Mouse (Mus musculus) left cerebral cortex, postnatal 36 days (tissue): ENCODE results near the gene Atad2b. TPM values are rescaled to one million over a fixed set of nuclear protein-coding genes. Genes with fewer than 3 reads are reported as not detected.
A peak's percentile ranks its signal among the peaks of the same experiment; 100 is the strongest.

Experiments
- DNase-seq, 2 experiments: peaks; one replicate each; pipeline ENCODE4 v3.0.0; 2021 to 2022; ENCODE audit warnings: low spot score in 2 of 2, mixed read lengths in 1 of 2
- intact Hi-C: fragments of 180-260 bp; cut with DNase I; formaldehyde crosslinking; loops from one replicate; pipeline ENCODE4 v1.15.1; 2025
- total RNA-seq, 2 experiments: library from RNA; stranded (reverse); gene quantifications; 2 replicates each; pipeline ENCODE4 v1.2.3; 2021

Gene Atad2b
- total RNA-seq, 2 experiments from 2014 or later: 26.5 to 34.2 TPM

DNA sequence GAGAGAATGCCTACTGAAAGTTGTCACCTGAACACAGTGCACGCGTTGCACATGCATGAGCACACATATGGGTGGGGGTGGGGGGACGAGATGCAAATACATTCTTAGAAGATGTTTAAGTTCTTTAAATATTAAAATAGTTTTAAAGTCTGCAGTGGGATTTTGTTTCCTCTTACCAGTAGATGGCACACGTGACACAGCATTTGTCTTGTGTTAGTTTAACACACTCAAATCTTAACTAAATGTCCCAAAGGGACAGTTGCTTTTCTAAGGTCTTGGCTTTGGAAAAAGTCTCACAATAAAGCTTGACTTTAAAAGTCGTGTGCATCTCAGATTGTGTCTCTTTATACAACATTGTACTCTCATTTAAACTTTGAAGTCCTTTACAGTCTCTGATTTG, 111.9 kb downstream of the Atad2b start:
- DNase-seq: no peak
- intact Hi-C loops: loop anchor here (2.0 to 10.0 kb wide), 2 partner anchors 108 to 346 kb away; partner anchors contain the start of gene Klhl29

DNA sequence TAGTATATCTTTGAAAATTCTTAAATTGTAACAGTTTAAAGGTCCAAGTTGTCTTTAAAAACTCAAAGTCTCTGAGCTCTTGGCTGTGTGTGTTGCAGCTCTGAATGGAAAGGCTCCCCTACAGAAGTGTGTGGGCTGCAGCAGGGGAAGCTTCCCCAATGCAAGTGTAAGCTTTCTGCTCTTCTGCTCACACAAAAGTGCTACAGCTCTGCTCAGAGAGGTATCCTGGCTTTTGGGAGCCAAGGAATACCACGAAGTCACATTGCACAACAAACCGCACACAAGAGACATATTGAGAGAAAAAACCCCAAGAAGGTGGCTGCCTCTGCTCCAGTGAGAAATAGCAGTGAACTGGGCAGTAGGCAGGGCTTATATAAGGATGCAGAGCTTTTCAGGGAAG, 120.9 kb downstream of the Atad2b start:
- DNase-seq: peak; percentile 10 to 30

GRCm38 (mm10) chr12:5044141-5044540, 127.0 kb downstream of the Atad2b start:
- no peak for DNase-seq
- intact Hi-C loops: no loop called here

More for the DNA sequence above, 120.9 kb downstream of the Atad2b start:
- intact Hi-C loops: no loop called here

GRCm38 (mm10) chr12:5048104-5048503, 131.0 kb downstream of the Atad2b start:
- intact Hi-C loops: no loop called here
- DNase-seq: no peak

DNA sequence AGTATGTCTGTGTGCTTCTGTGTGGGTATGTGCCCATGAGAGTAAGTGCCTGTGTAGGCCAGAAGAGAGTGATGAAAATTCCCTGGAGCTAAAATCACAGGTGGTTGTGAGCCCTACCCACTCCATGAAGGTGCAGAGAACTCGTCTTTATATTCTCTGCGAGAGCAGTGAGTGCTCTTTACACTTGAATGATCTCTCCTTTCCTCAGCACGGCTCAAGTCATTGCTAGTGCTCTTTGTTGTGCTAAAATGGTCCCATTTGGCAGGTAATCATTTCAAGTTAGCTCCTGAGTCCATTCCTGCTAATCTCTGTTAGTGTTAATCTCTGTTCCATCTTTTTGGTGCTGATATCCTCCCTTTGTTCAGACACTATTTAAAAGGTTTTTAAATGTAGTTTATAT, 150.4 kb downstream of the Atad2b start:
- intact Hi-C loops: no loop called here
- DNase-seq: no peak

- intact Hi-C loops: no loop called here
Measured at GRCm38 (mm10) chr12:5070131-5070530, 153.0 kb downstream of the Atad2b start.

DNA sequence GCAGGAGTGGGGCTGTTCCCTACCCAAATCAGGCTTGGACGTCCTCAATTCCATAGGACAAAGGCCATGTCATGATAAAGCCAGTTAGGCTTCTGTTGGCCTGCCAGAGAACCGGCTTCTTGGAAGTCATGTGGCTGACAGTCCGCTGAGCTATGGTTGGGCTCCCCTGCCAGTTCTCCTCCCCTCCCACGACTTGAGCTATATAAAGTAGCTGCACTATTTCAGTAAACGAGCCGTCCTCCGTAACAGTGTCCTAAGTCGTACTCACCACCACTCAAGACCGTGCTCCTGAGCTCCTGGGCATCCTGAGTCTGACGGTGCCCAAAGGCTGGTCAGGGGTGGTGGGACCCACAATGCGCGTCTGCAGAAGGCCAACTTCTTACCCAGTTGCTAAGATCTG, 156.0 kb downstream of the Atad2b start:
- intact Hi-C loops: no loop called here
- DNase-seq: peak; percentile 38 to 55

More at GRCm38 (mm10) chr12:5070131-5070530, 153.0 kb downstream of the Atad2b start:
- DNase-seq: no peak

DNA sequence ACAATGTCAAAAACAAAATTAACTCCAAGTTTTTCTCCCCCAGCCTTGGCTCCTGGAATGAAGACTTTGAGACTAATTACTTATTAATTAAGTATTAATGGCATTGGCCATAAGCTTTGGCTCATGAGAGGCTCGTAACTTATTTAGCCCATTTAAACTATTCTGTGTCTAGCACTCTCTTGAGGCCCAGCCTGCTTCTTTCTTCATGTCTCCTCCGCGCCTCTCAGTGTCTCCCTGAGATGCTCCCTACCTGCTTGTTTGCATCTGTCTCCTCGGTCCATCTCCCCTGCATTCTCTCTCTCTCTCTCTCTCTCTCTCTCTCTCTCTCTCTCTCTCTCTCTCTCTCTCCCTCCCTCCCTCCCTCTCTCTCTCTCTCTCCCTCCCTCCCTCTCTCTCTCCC, 164.3 kb downstream of the Atad2b start:
- DNase-seq: no peak
- intact Hi-C loops: no loop called here

DNA sequence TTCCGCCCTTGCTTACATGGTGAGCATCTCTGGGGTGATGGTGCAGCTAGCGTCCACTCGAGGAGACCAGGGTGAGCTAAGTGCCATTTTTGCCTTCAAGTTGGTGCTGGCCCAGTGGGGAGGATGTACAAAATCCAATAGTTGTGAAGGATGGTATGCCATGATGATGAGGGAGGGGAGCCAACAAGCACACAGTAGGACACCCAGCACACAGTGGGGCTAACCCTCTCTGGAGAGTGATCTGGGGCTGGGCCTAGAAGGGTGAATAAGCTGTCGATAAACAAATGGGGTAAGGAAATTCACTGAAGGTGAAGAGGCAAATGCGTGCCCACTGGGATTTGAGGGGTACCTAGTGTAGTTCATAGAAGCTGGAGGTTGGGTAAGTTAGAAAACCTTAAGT, 167.6 kb downstream of the Atad2b start:
- no peak for DNase-seq
- intact Hi-C loops: no loop called here

DNA sequence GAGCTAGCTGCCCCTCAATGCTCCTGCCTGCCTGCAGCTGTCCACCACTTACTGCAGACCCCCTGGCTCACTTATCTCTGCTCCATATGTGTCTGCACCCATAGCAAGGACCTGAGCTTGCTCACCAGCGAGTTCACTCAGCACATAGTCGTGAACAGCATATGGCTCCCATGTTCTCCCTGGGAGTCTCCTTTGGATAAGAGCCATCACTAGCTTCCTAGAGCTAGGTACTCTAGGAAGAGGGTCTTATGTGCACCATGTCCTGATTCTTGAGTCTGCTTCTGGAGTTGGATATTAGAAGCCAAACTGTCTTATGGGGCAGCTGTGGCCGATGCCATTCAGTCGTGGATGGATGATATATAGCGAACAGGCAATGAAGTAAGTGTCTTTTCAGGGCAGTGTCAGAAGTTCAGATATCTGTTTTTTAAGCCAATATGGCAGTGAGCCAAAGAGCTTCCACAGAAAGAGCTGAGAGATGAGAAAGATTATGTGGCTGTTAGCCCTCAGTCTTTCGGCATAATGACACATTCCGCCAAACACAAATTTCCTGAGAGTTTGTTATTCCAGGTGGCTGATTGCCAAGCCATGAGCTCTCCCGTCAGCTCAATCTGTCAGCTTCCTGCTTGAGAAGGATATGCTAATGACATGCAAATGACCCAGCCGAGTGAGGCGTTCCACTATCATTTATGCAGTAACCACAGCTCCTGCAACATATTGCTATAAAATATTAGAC, 170.8 kb downstream of the Atad2b start:
- intact Hi-C loops: no loop called here

DNA sequence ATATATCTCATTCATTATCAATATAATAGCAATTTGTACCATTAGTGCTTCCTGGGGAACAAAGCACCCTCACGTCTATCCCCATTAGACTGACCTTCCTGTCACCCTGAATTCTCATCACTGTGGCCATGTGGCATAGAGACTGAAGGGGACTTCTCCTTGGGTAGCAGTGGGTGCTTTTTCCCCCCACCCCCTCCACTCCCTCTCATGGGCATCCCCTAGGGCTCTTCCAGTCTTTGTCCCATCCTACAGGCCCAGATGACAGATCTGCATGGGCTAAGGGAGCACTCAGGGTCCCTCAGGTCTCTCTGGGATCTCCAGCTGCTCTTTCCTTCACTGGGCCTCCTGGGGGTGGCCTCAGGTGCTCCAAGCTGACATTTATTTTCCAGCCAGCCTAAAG, 171.5 kb downstream of the Atad2b start:
- intact Hi-C loops: no loop called here

More for the DNA sequence above, 170.8 kb downstream of the Atad2b start:
- no peak for DNase-seq

More for the DNA sequence above, 171.5 kb downstream of the Atad2b start:
- no peak for DNase-seq

Other genes with a start within 250 kb of the Atad2b start
- 1 to 10 TPM; 1.6 to 3.0 TPM for gene Fam228a, start 178.9 kb upstream of the Atad2b start, total RNA-seq
- 10 to 100 TPM; 10.5 to 13.7 TPM for gene Pfn4, start 148.3 kb upstream of the Atad2b start, total RNA-seq
- 10 to 100 TPM; 18.8 to 21.8 TPM for gene Fam228b, start 148.1 kb upstream of the Atad2b start, total RNA-seq
- gene Sf3b6, start 99.8 kb upstream of the Atad2b start, total RNA-seq: 100 to 1,000 TPM in 1 of 2 experiments, 10 to 100 TPM in 1; 82.3 to 103 TPM
- 10 to 100 TPM; 43.8 to 54.7 TPM for gene Fkbp1b, start 75.8 kb upstream of the Atad2b start, total RNA-seq
- 10 to 100 TPM; 10.8 to 12.9 TPM for gene Wdcp, start 74.0 kb upstream of the Atad2b start, total RNA-seq
- 1 to 10 TPM in 1 of 2 experiments, under 1 TPM in 1; 0.54 to 1.1 TPM for gene Mfsd2b, start 43.0 kb upstream of the Atad2b start, total RNA-seq
- gene Ubxn2a, start 9.6 kb upstream of the Atad2b start, total RNA-seq: 10 to 100 TPM; 55.7 to 58.6 TPM